Mouse (Mus musculus): ENCODE data around the gene 4932438A13Rik.
A peak's percentile ranks its signal among the peaks of the same experiment; 100 is the strongest.

The 4932438A13Rik gene

GRCm38 (mm10) chr3:36862721-36863275 is at the start of gene 4932438A13Rik:
Gene 4932438A13Rik, plus strand, starts transcription at chr3:36863104.
- peak; percentile 99 for DNase-seq

GRCm38 (mm10) chr3:36816633-36817032 is 46.3 kb upstream of the 4932438A13Rik start:
- DNase-seq: no peak

DNA sequence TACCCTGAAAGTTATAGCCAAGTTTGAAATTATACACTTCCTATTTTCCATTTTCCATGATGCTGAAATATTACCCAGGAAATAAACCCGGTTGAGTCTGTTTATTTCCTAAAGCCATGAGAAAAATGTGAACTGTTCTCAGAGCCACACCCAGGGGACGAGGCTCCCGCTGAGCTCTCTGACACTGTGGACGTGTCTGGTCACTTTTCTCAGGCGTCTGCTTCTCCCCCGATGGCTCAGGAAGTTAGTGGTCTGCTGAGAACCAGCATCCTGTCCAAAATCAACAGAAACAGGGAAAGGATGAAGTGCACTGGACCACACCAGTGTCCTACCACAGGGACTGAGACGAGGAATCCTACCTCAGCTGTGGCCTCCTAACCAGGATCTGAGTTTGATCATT is 43.5 kb upstream of the 4932438A13Rik start:
- DNase-seq: no peak

GRCm38 (mm10) chr3:36821037-36821436 is 41.9 kb upstream of the 4932438A13Rik start:
- no peak for DNase-seq

GRCm38 (mm10) chr3:36825098-36825497 is 37.8 kb upstream of the 4932438A13Rik start:
- DNase-seq: no peak

GRCm38 (mm10) chr3:36825554-36825953 is 37.4 kb upstream of the 4932438A13Rik start:
- no peak for DNase-seq

GRCm38 (mm10) chr3:36827274-36828025 is 35.5 kb upstream of the 4932438A13Rik start:
- DNase-seq: no peak

DNA sequence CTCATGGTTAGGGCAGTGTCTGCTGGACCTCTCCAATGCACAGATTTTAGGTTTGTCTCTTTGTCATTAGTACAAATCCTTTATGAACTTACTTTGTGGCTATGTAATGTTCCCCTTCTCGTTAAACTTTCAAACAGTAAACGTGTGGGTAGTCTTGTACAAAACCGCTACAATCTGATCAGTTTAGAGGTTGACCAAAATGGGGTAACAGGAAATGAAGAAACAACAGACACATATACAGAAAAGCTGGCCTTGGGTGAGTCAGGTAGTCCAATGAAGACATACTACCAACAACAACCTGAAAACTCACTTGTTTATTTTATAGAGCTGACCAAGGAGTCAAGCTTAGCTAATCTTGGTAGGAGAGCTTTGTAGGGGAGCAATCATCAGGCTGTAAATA is 32.7 kb upstream of the 4932438A13Rik start:
- DNase-seq: no peak

GRCm38 (mm10) chr3:36834426-36834825 is 28.5 kb upstream of the 4932438A13Rik start:
- no peak for DNase-seq

DNA sequence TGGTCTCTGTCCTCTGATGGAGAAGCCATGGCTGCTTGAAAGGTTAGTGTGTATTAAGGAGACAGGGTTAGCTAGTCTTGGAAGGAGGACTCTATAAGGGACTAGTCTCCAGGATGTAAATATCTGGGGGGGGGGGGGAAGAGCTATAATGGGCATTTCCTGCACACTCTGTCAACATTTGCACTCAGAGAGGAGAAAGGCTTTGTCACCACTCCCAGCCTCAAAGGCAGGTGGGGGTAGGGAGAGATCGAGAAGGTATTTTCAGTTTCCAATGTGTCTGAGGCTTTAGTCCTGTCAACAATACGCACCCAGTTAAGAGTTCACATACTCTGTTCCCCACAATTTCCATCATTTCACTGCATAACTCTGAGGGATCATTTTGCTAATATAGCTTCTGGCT is 28.1 kb upstream of the 4932438A13Rik start:
- DNase-seq: no peak

- peak; percentile 13 for DNase-seq
Observed at GRCm38 (mm10) chr3:36835525-36836203, 27.2 kb upstream of the 4932438A13Rik start.

DNA sequence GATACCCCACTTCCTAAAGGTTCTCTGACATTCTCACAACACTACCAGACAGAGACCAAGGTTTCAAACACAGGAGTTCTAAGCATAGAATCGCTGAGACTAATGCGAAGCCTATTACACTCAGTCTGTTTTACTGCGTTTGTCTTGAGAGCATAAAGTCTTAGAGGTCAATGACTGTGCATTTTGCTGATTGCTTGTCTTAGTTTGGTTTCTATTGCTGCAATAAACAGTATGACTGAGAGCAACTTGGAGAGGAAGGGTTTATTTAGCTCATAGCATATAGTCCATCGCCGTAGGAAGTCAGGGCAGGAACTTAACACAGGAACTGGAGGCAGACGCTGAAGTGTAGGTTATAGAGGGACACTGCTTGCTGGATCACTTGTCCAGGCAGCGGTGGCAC is 26.1 kb upstream of the 4932438A13Rik start:
- DNase-seq: no peak

- DNase-seq: peak; percentile 44
Observed at GRCm38 (mm10) chr3:36840650-36841555, 22.0 kb upstream of the 4932438A13Rik start.

GRCm38 (mm10) chr3:36853733-36854440 is 9.0 kb upstream of the 4932438A13Rik start:
- no peak for DNase-seq

GRCm38 (mm10) chr3:36861411-36862410 is 1.2 kb upstream of the 4932438A13Rik start:
- no peak for DNase-seq

- no peak for DNase-seq
Observed at GRCm38 (mm10) chr3:36863427-36863826, 523 bp downstream of the 4932438A13Rik start.

DNA sequence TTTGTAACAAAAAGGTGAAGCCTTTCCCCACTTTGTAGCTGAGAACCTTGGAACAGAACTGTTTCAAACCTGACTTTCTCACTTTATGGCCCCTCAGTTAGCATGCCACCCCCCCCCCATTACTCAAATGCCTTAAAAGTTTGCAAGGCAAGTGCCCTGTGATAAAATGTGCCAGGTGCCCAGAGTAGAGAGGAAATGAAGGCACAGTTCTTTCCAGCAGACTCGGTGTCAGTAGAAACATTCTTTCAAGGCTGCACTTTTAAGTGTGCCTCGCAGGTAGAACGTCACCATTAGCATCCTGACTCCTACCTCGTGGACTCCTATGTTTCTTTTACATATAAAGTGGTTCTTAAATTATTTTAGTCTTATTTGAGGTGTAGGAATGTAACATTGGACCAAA is 977 bp downstream of the 4932438A13Rik start:
- no peak for DNase-seq

DNA sequence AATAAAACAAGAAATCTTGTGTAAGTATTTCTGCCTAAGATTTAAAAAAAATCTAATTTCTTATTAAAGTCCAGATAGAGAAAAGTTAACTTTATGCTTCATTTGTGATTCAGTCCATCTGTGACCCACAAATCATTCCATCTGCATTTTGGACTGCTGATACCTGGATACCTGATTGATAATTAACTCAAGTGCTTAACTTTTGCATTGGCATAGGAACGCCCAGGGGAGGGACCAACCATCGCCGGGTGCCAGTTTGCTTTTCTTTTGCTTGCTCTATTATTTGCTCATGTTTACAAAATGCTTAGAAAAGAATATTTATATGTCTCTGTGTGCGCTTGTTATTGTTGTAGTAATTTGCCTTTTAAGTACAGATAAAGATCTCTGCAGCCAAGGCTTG is 1.6 kb downstream of the 4932438A13Rik start:
- DNase-seq: no peak

DNA sequence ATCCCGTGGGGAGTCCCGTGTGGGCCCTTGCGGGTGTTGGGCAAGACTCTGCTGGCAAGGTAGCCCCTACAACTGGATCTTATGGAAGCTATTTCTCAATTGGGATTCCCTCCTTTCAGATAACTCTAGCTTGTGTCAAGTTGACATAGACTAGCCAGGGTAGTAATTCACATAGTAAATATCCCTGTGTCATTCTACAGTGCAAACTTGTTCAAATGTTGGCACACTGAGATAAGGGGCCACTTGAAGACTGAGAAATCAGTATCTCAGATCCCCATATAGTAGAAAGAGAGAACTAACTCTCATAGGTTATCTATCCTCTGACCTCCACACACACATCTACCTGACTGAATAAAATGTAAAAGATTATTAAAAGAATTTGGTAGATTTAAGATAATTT is 42.5 kb downstream of the 4932438A13Rik start:
- no peak for DNase-seq

- no peak for DNase-seq
Observed at GRCm38 (mm10) chr3:36917832-36918231, 54.9 kb downstream of the 4932438A13Rik start.

- DNase-seq: no peak
Observed at GRCm38 (mm10) chr3:36918322-36918721, 55.4 kb downstream of the 4932438A13Rik start.

Data from right cerebral cortex, postnatal 14 days (tissue).